Comparison of ENCODE assay signal across 17 mouse cellular contexts in the genomic region with DNA sequence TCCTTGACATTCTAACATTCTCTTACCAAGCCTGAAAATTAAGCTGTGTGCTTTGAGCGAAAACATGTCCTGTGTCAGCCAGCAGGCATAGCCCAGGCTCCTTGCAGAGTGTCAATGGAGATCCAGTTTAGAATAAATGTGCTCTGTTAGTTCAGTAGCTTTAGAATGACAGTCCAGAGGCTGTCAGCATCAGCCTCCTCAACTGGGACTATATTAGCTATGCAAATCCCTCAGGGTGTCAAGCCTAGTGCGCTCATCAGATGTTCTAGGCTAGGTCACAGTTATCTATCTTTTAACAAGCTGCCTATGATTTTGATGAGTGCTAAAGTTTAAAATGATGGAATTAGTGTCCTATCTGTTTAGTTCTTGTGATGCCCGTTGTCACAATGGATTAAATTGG.
"Had no signal": no experiment of that assay in that cellular context is flagged by ENCODE, and none has a peak within 500 bp of the region (broad histone marks: within the 10 kb centered on the region; RNA-seq: fewer than 3 reads in every experiment).

No protein-coding gene starts in this region.

- ATAC-seq: intestine, embryonic 15.5 days had no signal

- H3K36me3 ChIP-seq: intestine, embryonic 15.5 days; limb, embryonic 10.5 days; limb, embryonic 13.5 days; liver, embryonic 13.5 days had no signal

- H3K27ac ChIP-seq: intestine, embryonic 15.5 days; kidney, postnatal 0 days; layer of hippocampus, adult 2 months; limb, embryonic 10.5 days; limb, embryonic 13.5 days; liver, embryonic 13.5 days; macrophage had no signal

- H3K4me2 ChIP-seq: intestine, embryonic 15.5 days; limb, embryonic 13.5 days; liver, embryonic 13.5 days had no signal

- DNase-seq: kidney, adult 18-20 months; kidney, adult 9 months; kidney, postnatal 25 days; layer of hippocampus, adult 9-11 months; liver; liver, embryonic 13.5 days; lung, adult 2 months; lung, postnatal 14 days; right cerebral cortex, postnatal 25 days; thymus, adult 18-20 months; thymus, postnatal 36 days had no signal

- H3K9me3 ChIP-seq: intestine, embryonic 15.5 days; limb, embryonic 10.5 days; limb, embryonic 13.5 days; liver, embryonic 13.5 days had no signal

- H3K9ac ChIP-seq: intestine, embryonic 15.5 days; limb, embryonic 13.5 days; liver, embryonic 13.5 days had no signal

- H3K27me3 ChIP-seq: intestine, embryonic 15.5 days; limb, embryonic 13.5 days; liver, embryonic 13.5 days had no signal

- H3K4me3 ChIP-seq: intestine, embryonic 15.5 days; layer of hippocampus, adult 2 months; limb, embryonic 10.5 days; limb, embryonic 13.5 days; liver, embryonic 13.5 days had no signal

- H3K4me1 ChIP-seq: intestine, embryonic 15.5 days; limb, embryonic 10.5 days; limb, embryonic 13.5 days; liver, embryonic 13.5 days had no signal
